Mouse (Mus musculus): Measurements from ENCODE around the gene Klf5.

The Klf5 gene

GRCm38 (mm10) chr14:99313062-99313461, 14.6 kb downstream of the Klf5 start:
- no peak for DNase-seq

GRCm38 (mm10) chr14:99316275-99316674, 17.8 kb downstream of the Klf5 start:
- DNase-seq, result no peak

GRCm38 (mm10) chr14:99320736-99321135, 22.2 kb downstream of the Klf5 start:
- no peak for DNase-seq

- DNase-seq, result no peak
Observed at GRCm38 (mm10) chr14:99323376-99323775, 24.9 kb downstream of the Klf5 start.

- DNase-seq, result no peak
Observed at GRCm38 (mm10) chr14:99324523-99324922, 26.0 kb downstream of the Klf5 start.

GRCm38 (mm10) chr14:99325597-99326472, 27.3 kb downstream of the Klf5 start:
- no peak for DNase-seq

- no peak for DNase-seq
Observed at GRCm38 (mm10) chr14:99336598-99336997, 38.1 kb downstream of the Klf5 start.

- no peak for DNase-seq
Observed at GRCm38 (mm10) chr14:99339021-99339420, 40.5 kb downstream of the Klf5 start.

- DNase-seq, result no peak
Observed at GRCm38 (mm10) chr14:99339681-99340522, 41.4 kb downstream of the Klf5 start.

GRCm38 (mm10) chr14:99340703-99341102, 42.2 kb downstream of the Klf5 start:
- DNase-seq, result no peak

- DNase-seq, result no peak
Observed at GRCm38 (mm10) chr14:99348175-99348764, 49.8 kb downstream of the Klf5 start.

- DNase-seq, result no peak
Observed at GRCm38 (mm10) chr14:99349606-99350005, 51.1 kb downstream of the Klf5 start.

- no peak for DNase-seq
Observed at GRCm38 (mm10) chr14:99352989-99353388, 54.5 kb downstream of the Klf5 start.

GRCm38 (mm10) chr14:99354046-99354445, 55.6 kb downstream of the Klf5 start:
- no peak for DNase-seq

- no peak for DNase-seq
Observed at GRCm38 (mm10) chr14:99354761-99355609, 56.5 kb downstream of the Klf5 start.

GRCm38 (mm10) chr14:99355610-99355870, 57.0 kb downstream of the Klf5 start:
- DNase-seq, result no peak

GRCm38 (mm10) chr14:99362956-99363355, 64.5 kb downstream of the Klf5 start:
- no peak for DNase-seq

GRCm38 (mm10) chr14:99364007-99364784, 65.7 kb downstream of the Klf5 start:
- no peak for DNase-seq

Data from thymus, postnatal 4 days (tissue).